Mouse (Mus musculus) forebrain, postnatal 0 days (tissue): ENCODE results near the gene Mycbpap. TPM values are rescaled to one million over a fixed set of nuclear protein-coding genes. Genes with fewer than 3 reads are reported as not detected.

Source experiments
- ATAC-seq: fragments of 200-750 bp; cut with Nextera tagmentation; 2 replicates; pipeline ENCODE4 v1.8.0; 2017; ENCODE audit warnings: mild to moderate bottlenecking, moderate library complexity
- DNase-seq: peaks from one replicate; pipeline ENCODE4 v3.0.0-alpha.2; 2015
- H3K27ac ChIP-seq: fragments of 300-500 bp; sonication (generic); 2 replicates; pipeline ENCODE4 v1.5.1; 2014; ENCODE audit warnings: low read depth, mild to moderate bottlenecking, antibody characterized with exemption, low read length, moderate library complexity, mixed read lengths
- H3K27me3 ChIP-seq: fragments of 300-500 bp; sonication (generic); 2 replicates; pipeline ENCODE4 v1.6.1; 2014; ENCODE audit warnings: mild to moderate bottlenecking, low read length, mixed read lengths; ENCODE audit not compliant: insufficient read depth
- H3K36me3 ChIP-seq: fragments of 300-500 bp; sonication (generic); 2 replicates; pipeline ENCODE4 v1.6.1; 2014; ENCODE audit warnings: mild to moderate bottlenecking, moderate library complexity; ENCODE audit not compliant: insufficient read depth
- H3K4me1 ChIP-seq: fragments of 300-500 bp; sonication (generic); 2 replicates; pipeline ENCODE4 v1.6.1; 2014; ENCODE audit warnings: antibody characterized with exemption; ENCODE audit not compliant: insufficient read depth
- H3K4me2 ChIP-seq: fragments of 300-500 bp; sonication (generic); 2 replicates; pipeline ENCODE4 v1.6.1; 2014; ENCODE audit warnings: low read depth, mild to moderate bottlenecking, moderate library complexity
- H3K4me3 ChIP-seq: fragments of 300-500 bp; sonication (generic); 2 replicates; pipeline ENCODE4 v1.5.1; 2014; ENCODE audit warnings: low read depth, low read length, mixed read lengths
- H3K9ac ChIP-seq: fragments of 300-500 bp; sonication (generic); 2 replicates; pipeline ENCODE4 v1.6.1; 2014; ENCODE audit warnings: mild to moderate bottlenecking
- H3K9me3 ChIP-seq: fragments of 300-500 bp; sonication (generic); 2 replicates; pipeline ENCODE4 v1.6.1; 2016; ENCODE audit warnings: low read length
- CTCF ChIP-seq: sonication (generic); IDR thresholded peaks from 2 replicates; pipeline ENCODE4 v1.5.1; 2016; ENCODE audit warnings: antibody characterized with exemption, control low read depth, low read depth
- WGBS: fragments of 180-500 bp; shearing (Covaris S2); extraction: QIAGEN DNeasy Blood & Tissue Kit; methylation state at CpG from one replicate; pipeline ENCODE4 v1.1.7; 2014; 5-methylcytosine and 5-hydroxymethylcytosine counted together
- polyA plus RNA-seq: library from polyadenylated mRNA; unstranded; fragments of >200 nt; fragmentation: Nextera tagmentation; extraction: Ambion mirVana; gene quantifications from 2 replicates; pipeline ENCODE4 v1.2.1, GENCODE M21; 2015
- total RNA-seq: library from RNA; depleted of rRNA; stranded (reverse); fragments of >200 nt; gene quantifications from 2 replicates; pipeline ENCODE4 v1.2.3, GENCODE M21; 2014

Gene Mycbpap
- total and polyA plus RNA-seq, 2 experiments from 2014 or later: 1.7 to 2.1 TPM

- Histone ChIP-seq H3K36me3 (peaks cover 4% of the 10 kb centered on the region; the same call in 1 of the 2 replicates), H3K9me3 (no peaks in the 10 kb centered on the region), H3K4me1 (peaks cover 8% of the 10 kb centered on the region), H3K27ac (no peak overlapping the region), H3K4me2 (no peak overlapping the region), H3K27me3 (no peaks in the 10 kb centered on the region), H3K4me3 (no peak overlapping the region), H3K9ac (no peak overlapping the region)
- DNase-seq: no peak
- TF ChIP-seq CTCF: no peak
- 98% methylated on average over 5 of the region's 5 CpGs for WGBS
- no peak for ATAC-seq
Observed at GRCm38 (mm10) chr11:94546381-94546780, 24.8 kb upstream of the Mycbpap start.

- no peak overlapping the region for H3K4me3 ChIP-seq
- no peak overlapping the region for H3K27ac ChIP-seq
- ATAC-seq (no peak), DNase-seq (no peak)
- no peak for TF ChIP-seq CTCF
- peak overlapping the region; percentile 10; the same call in 1 of the 2 replicates for H3K4me2 ChIP-seq
- H3K9me3 ChIP-seq: no peaks in the 10 kb centered on the region
- H3K36me3 ChIP-seq: peaks cover 9% of the 10 kb centered on the region; the same call in 1 of the 2 replicates
- 49% methylated on average over 18 of the region's 18 CpGs for WGBS
- H3K27me3 ChIP-seq: no peaks in the 10 kb centered on the region
- H3K9ac ChIP-seq: no peak overlapping the region
- peaks cover 8% of the 10 kb centered on the region for H3K4me1 ChIP-seq
Observed at GRCm38 (mm10) chr11:94544422-94544821, 22.9 kb upstream of the Mycbpap start.

- Histone ChIP-seq H3K4me1 (peaks cover 8% of the 10 kb centered on the region), H3K4me2 (peak overlapping the region; percentile 10; the same call in 1 of the 2 replicates), H3K36me3 (peaks cover 13% of the 10 kb centered on the region; the same call in 1 of the 2 replicates), H3K4me3 (no peak overlapping the region), H3K9ac (no peak overlapping the region), H3K27me3 (no peaks in the 10 kb centered on the region), H3K9me3 (no peaks in the 10 kb centered on the region), H3K27ac (no peak overlapping the region)
- DNase-seq (peak; percentile 84), ATAC-seq (no peak)
- 26% methylated on average over 9 of the region's 9 CpGs for WGBS
- TF ChIP-seq CTCF: peak; percentile 84
Observed at GRCm38 (mm10) chr11:94543932-94544331, 22.4 kb upstream of the Mycbpap start.

DNA sequence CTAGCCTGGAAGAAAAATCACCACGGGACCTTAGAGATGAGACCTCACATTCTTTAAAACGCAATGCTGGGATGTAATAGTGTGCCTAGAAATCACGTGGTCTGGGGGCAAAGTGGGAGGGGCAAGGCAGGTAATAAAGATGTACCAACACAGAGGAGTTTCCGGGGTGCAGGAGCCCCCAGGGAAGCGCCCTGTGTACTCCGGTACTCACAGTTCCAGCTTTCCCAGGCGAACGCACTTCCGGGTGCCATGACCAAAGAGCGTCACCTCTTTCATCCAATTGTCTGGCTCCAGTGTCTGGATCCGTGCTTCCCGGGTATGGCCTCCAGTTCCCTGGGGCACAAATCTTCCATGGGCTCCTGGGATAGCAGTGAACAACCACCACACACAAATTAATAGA lies 21.8 kb upstream of the Mycbpap start:
- WGBS: 86% methylated on average over 12 of the region's 12 CpGs
- no peak overlapping the region for H3K27ac ChIP-seq
- no peak overlapping the region for H3K4me2 ChIP-seq
- no peak overlapping the region for H3K4me3 ChIP-seq
- TF ChIP-seq CTCF: no peak
- no peak overlapping the region for H3K9ac ChIP-seq
- H3K27me3 ChIP-seq: no peaks in the 10 kb centered on the region
- peaks cover 14% of the 10 kb centered on the region; the same call in 1 of the 2 replicates for H3K36me3 ChIP-seq
- DNase-seq (no peak), ATAC-seq (no peak)
- H3K4me1 ChIP-seq: peaks cover 8% of the 10 kb centered on the region
- H3K9me3 ChIP-seq: no peaks in the 10 kb centered on the region

- no peak overlapping the region for H3K27ac ChIP-seq
- TF ChIP-seq CTCF: no peak
- no peak overlapping the region for H3K4me2 ChIP-seq
- no peak overlapping the region for H3K9ac ChIP-seq
- ATAC-seq (no peak), DNase-seq (no peak)
- H3K36me3 ChIP-seq: peaks cover 14% of the 10 kb centered on the region; the same call in 1 of the 2 replicates
- no peaks in the 10 kb centered on the region for H3K27me3 ChIP-seq
- 89% methylated on average over 4 of the region's 4 CpGs for WGBS
- H3K4me3 ChIP-seq: no peak overlapping the region
- no peaks in the 10 kb centered on the region for H3K9me3 ChIP-seq
- peaks cover 3% of the 10 kb centered on the region; the same call in 1 of the 2 replicates for H3K4me1 ChIP-seq
Observed at GRCm38 (mm10) chr11:94542400-94542799, 20.9 kb upstream of the Mycbpap start.

- Histone ChIP-seq H3K9ac (no peak overlapping the region), H3K4me1 (peaks cover 3% of the 10 kb centered on the region; the same call in 1 of the 2 replicates), H3K27ac (no peak overlapping the region), H3K9me3 (no peaks in the 10 kb centered on the region), H3K4me2 (no peak overlapping the region), H3K4me3 (no peak overlapping the region), H3K36me3 (peaks cover 14% of the 10 kb centered on the region; the same call in 1 of the 2 replicates), H3K27me3 (no peaks in the 10 kb centered on the region)
- ATAC-seq (no peak), DNase-seq (no peak)
- no peak for TF ChIP-seq CTCF
- WGBS: 76% methylated on average over 7 of the region's 7 CpGs
Observed at GRCm38 (mm10) chr11:94539761-94540160, 18.2 kb upstream of the Mycbpap start.

GRCm38 (mm10) chr11:94538733-94539292 lies 17.3 kb upstream of the Mycbpap start:
- H3K4me1 ChIP-seq: no peaks in the 10 kb centered on the region
- peaks cover 14% of the 10 kb centered on the region; the same call in 1 of the 2 replicates for H3K36me3 ChIP-seq
- no peak overlapping the region for H3K4me3 ChIP-seq
- no peak for TF ChIP-seq CTCF
- no peaks in the 10 kb centered on the region for H3K9me3 ChIP-seq
- no peak overlapping the region for H3K4me2 ChIP-seq
- H3K27me3 ChIP-seq: no peaks in the 10 kb centered on the region
- DNase-seq (no peak), ATAC-seq (no peak)
- no peak overlapping the region for H3K9ac ChIP-seq
- no peak overlapping the region for H3K27ac ChIP-seq
- 70% methylated on average over 8 of the region's 8 CpGs for WGBS
